Mouse (Mus musculus) hindbrain, embryonic 14.5 days (tissue): ENCODE data around the gene Polr2a. TPM values are rescaled to one million over a fixed set of nuclear protein-coding genes. Genes with fewer than 3 reads are reported as not detected.

Experiments
- ATAC-seq: fragments of 200-750 bp; cut with Nextera tagmentation; 2 replicates; pipeline ENCODE4 v1.8.0; 2017; ENCODE audit warnings: moderate number of reproducible peaks, mild to moderate bottlenecking, moderate TSS enrichment, moderate library complexity; ENCODE audit not compliant: low FRiP score
- DNase-seq: peaks from one replicate; pipeline ENCODE4 v3.0.0-alpha.2; 2015; ENCODE audit warnings: low spot score
- H3K27ac ChIP-seq: fragments of 300-500 bp; sonication (generic); 2 replicates; pipeline ENCODE4 v1.5.1; 2014; ENCODE audit warnings: mild to moderate bottlenecking, moderate library complexity
- H3K27me3 ChIP-seq: fragments of 300-500 bp; sonication (generic); 2 replicates; pipeline ENCODE4 v1.6.1; 2014; ENCODE audit warnings: mild to moderate bottlenecking, low read length, mixed read lengths; ENCODE audit not compliant: control insufficient read depth, insufficient read depth
- H3K36me3 ChIP-seq: fragments of 300-500 bp; sonication (generic); replicated peaks from 2 replicates; pipeline ENCODE4 v1.6.1; 2014; ENCODE audit not compliant: control insufficient read depth, insufficient read depth
- H3K4me1 ChIP-seq: fragments of 300-500 bp; sonication (generic); replicated peaks from 2 replicates; pipeline ENCODE4 v1.6.1; 2014; ENCODE audit warnings: antibody characterized with exemption, low read length, mixed read lengths; ENCODE audit not compliant: control insufficient read depth, insufficient read depth
- H3K4me2 ChIP-seq: fragments of 300-500 bp; sonication (generic); replicated peaks from 2 replicates; pipeline ENCODE4 v1.6.1; 2014; ENCODE audit warnings: mild to moderate bottlenecking, moderate library complexity
- H3K4me3 ChIP-seq: fragments of 300-500 bp; sonication (generic); replicated peaks from 2 replicates; pipeline ENCODE4 v1.5.1; 2014; ENCODE audit warnings: mild to moderate bottlenecking, low read length
- H3K9ac ChIP-seq: fragments of 300-500 bp; sonication (generic); 2 replicates; pipeline ENCODE4 v1.6.1; 2014
- H3K9me3 ChIP-seq: fragments of 300-500 bp; sonication (generic); 2 replicates; pipeline ENCODE4 v1.6.1; 2016; ENCODE audit warnings: low read length; ENCODE audit not compliant: control insufficient read depth
- WGBS: fragments of 180-500 bp; shearing (Covaris S2); extraction: QIAGEN DNeasy Blood & Tissue Kit; methylation state at CpG from one replicate; pipeline ENCODE4 v1.1.7; 2014; 5-methylcytosine and 5-hydroxymethylcytosine counted together
- polyA plus RNA-seq: library from polyadenylated mRNA; unstranded; fragments of >200 nt; fragmentation: Nextera tagmentation; extraction: Ambion mirVana; gene quantifications from 2 replicates; pipeline ENCODE4 v1.2.1, GENCODE M21; 2014

Gene Polr2a
- polyA plus RNA-seq, 1 experiment from 2014 or later = 24.3 TPM

GRCm38 (mm10) chr11:69791420-69791819 lies 33.0 kb upstream of the Polr2a start:
- H3K4me2 ChIP-seq = no peak overlapping the region
- no peaks in the 10 kb centered on the region for H3K9me3 ChIP-seq
- no peak overlapping the region for H3K9ac ChIP-seq
- H3K4me3 ChIP-seq = no peak overlapping the region
- ATAC-seq (no peak), DNase-seq (no peak)
- 74% methylated on average over 5 of the region's 5 CpGs for WGBS
- H3K27me3 ChIP-seq = peaks cover 8% of the 10 kb centered on the region
- no peak overlapping the region for H3K27ac ChIP-seq
- H3K36me3 ChIP-seq = no peaks in the 10 kb centered on the region
- H3K4me1 ChIP-seq = no peaks in the 10 kb centered on the region; the same call in 1 of the 2 replicates

GRCm38 (mm10) chr11:69789431-69789830 lies 31.0 kb upstream of the Polr2a start:
- ATAC-seq = no peak
- no peaks in the 10 kb centered on the region for H3K4me1 ChIP-seq
- no peak overlapping the region for H3K9ac ChIP-seq
- no peak overlapping the region for H3K4me2 ChIP-seq
- no peaks in the 10 kb centered on the region; the same call in 1 of the 2 replicates for H3K27me3 ChIP-seq
- H3K9me3 ChIP-seq = no peaks in the 10 kb centered on the region
- no peak overlapping the region for H3K4me3 ChIP-seq
- DNase-seq = no peak
- no peak overlapping the region for H3K27ac ChIP-seq
- 70% methylated on average over 5 of the region's 5 CpGs for WGBS
- H3K36me3 ChIP-seq = no peaks in the 10 kb centered on the region

- Histone ChIP-seq H3K27ac (no peak overlapping the region), H3K27me3 (no peaks in the 10 kb centered on the region), H3K4me3 (no peak overlapping the region), H3K36me3 (no peaks in the 10 kb centered on the region), H3K9ac (no peak overlapping the region), H3K9me3 (no peaks in the 10 kb centered on the region), H3K4me2 (no peak overlapping the region), H3K4me1 (no peaks in the 10 kb centered on the region)
- ATAC-seq (no peak), DNase-seq (no peak)
- WGBS = 81% methylated on average over 5 of the region's 5 CpGs
Measured at GRCm38 (mm10) chr11:69787306-69787705, 28.9 kb upstream of the Polr2a start.

- WGBS = 52% methylated on average over 15 of the region's 15 CpGs
- H3K27me3 ChIP-seq = no peaks in the 10 kb centered on the region
- DNase-seq = no peak
- H3K27ac ChIP-seq = no peak overlapping the region
- no peaks in the 10 kb centered on the region for H3K36me3 ChIP-seq
- no peak for ATAC-seq
- H3K4me1 ChIP-seq = no peaks in the 10 kb centered on the region
- H3K4me3 ChIP-seq = no peak overlapping the region
- no peak overlapping the region for H3K9ac ChIP-seq
- H3K4me2 ChIP-seq = no peak overlapping the region; the same call in 1 of the 2 replicates
- H3K9me3 ChIP-seq = no peaks in the 10 kb centered on the region
Measured at GRCm38 (mm10) chr11:69784793-69785272, 26.4 kb upstream of the Polr2a start.

GRCm38 (mm10) chr11:69781828-69782227 lies 23.4 kb upstream of the Polr2a start:
- H3K9me3 ChIP-seq = no peaks in the 10 kb centered on the region
- no peaks in the 10 kb centered on the region for H3K27me3 ChIP-seq
- H3K9ac ChIP-seq = no peak overlapping the region
- WGBS = 31% methylated on average over 4 of the region's 4 CpGs
- no peak overlapping the region for H3K4me3 ChIP-seq
- H3K36me3 ChIP-seq = peaks cover 8% of the 10 kb centered on the region; the same call in 1 of the 2 replicates
- H3K27ac ChIP-seq = no peak overlapping the region
- H3K4me1 ChIP-seq = no peaks in the 10 kb centered on the region
- DNase-seq = no peak
- no peak for ATAC-seq
- H3K4me2 ChIP-seq = no peak overlapping the region

- Histone ChIP-seq H3K4me1 (no peaks in the 10 kb centered on the region), H3K27me3 (no peaks in the 10 kb centered on the region), H3K9ac (no peak overlapping the region), H3K4me2 (no peak overlapping the region), H3K4me3 (no peak overlapping the region), H3K27ac (no peak overlapping the region), H3K36me3 (peaks cover 20% of the 10 kb centered on the region; the same call in 1 of the 2 replicates), H3K9me3 (no peaks in the 10 kb centered on the region)
- DNase-seq (no peak), ATAC-seq (no peak)
- 41% methylated on average over 7 of the region's 7 CpGs for whole genome bisulfite sequencing
Measured at GRCm38 (mm10) chr11:69778985-69779384, 20.5 kb upstream of the Polr2a start.

- DNase-seq = no peak
- Histone ChIP-seq H3K9me3 (no peaks in the 10 kb centered on the region), H3K27me3 (no peaks in the 10 kb centered on the region), H3K36me3 (peaks cover 20% of the 10 kb centered on the region; the same call in 1 of the 2 replicates), H3K9ac (no peak overlapping the region), H3K4me3 (no peak overlapping the region), H3K4me1 (no peaks in the 10 kb centered on the region), H3K27ac (no peak overlapping the region), H3K4me2 (no peak overlapping the region)
- 66% methylated on average over 23 of the region's 23 CpGs for WGBS
- ATAC-seq = no peak
Measured at GRCm38 (mm10) chr11:69778258-69778982, 20.0 kb upstream of the Polr2a start.

- Histone ChIP-seq H3K27ac (no peak overlapping the region), H3K36me3 (peaks cover 20% of the 10 kb centered on the region; the same call in 1 of the 2 replicates), H3K27me3 (no peaks in the 10 kb centered on the region), H3K4me2 (no peak overlapping the region), H3K9me3 (no peaks in the 10 kb centered on the region), H3K4me3 (no peak overlapping the region), H3K9ac (no peak overlapping the region), H3K4me1 (no peaks in the 10 kb centered on the region)
- ATAC-seq = no peak
- DNase-seq = no peak
- 60% methylated on average over 26 of the region's 26 CpGs for WGBS
Measured at GRCm38 (mm10) chr11:69777504-69778257, 19.2 kb upstream of the Polr2a start.

- Histone ChIP-seq H3K27ac (no peak overlapping the region), H3K4me3 (no peak overlapping the region), H3K4me1 (no peaks in the 10 kb centered on the region), H3K9ac (no peak overlapping the region), H3K36me3 (peaks cover 20% of the 10 kb centered on the region; the same call in 1 of the 2 replicates), H3K27me3 (no peaks in the 10 kb centered on the region), H3K9me3 (no peaks in the 10 kb centered on the region), H3K4me2 (no peak overlapping the region)
- WGBS = 85% methylated on average over 20 of the region's 20 CpGs
- ATAC-seq (0 out of 2 replicates have a peak, but pooled peaks have one; percentile 11), DNase-seq (no peak)
Measured at GRCm38 (mm10) chr11:69776488-69776887, 18.1 kb upstream of the Polr2a start.
